Mouse (Mus musculus): Measurements from ENCODE around the gene Kank1. TPM values are rescaled to one million over a fixed set of nuclear protein-coding genes. Genes with fewer than 3 reads are reported as not detected.
"Not testable (repeated sequence)": the region's sequence is repeated elsewhere in the genome, so short reads cannot be mapped to it uniquely, and the experiment has no call there.

Gene Kank1
- polyA plus RNA-seq, 1 experiment from 2014 or later: 59.1 TPM

DNA sequence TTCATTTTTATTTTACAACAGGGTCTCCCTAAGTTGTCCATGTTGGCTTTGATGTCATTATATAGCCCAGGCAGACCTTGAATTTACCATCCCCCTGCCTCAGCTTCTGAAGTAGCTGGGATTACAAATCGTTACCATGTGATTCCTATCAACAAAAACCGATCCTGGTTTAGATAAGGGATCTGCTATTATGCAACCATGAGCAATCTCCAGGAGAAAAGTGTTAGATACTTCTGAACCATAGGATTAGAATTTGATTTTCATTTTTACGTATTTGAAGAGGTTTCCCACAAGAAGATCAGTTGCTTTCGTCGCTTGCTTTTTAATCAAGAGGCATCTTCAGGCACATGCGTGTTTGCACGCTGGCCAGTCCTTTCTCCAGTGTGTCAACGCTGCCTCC is 224.0 kb downstream of the Kank1 start:
- WGBS: 88% methylated on average over 8 of the region's 8 CpGs
- Histone ChIP-seq H3K27me3 (no peaks in the 10 kb centered on the region), H3K9me3 (no peaks in the 10 kb centered on the region), H3K4me3 (no peak overlapping the region), H3K36me3 (no peaks in the 10 kb centered on the region), H3K4me2 (replicated peaks) (no peak overlapping the region), H3K9ac (no peak overlapping the region), H3K4me1 (no peaks in the 10 kb centered on the region), H3K27ac (no peak overlapping the region)
- ATAC-seq (ENCODE audit: low FRiP score, low read depth): no peak

DNA sequence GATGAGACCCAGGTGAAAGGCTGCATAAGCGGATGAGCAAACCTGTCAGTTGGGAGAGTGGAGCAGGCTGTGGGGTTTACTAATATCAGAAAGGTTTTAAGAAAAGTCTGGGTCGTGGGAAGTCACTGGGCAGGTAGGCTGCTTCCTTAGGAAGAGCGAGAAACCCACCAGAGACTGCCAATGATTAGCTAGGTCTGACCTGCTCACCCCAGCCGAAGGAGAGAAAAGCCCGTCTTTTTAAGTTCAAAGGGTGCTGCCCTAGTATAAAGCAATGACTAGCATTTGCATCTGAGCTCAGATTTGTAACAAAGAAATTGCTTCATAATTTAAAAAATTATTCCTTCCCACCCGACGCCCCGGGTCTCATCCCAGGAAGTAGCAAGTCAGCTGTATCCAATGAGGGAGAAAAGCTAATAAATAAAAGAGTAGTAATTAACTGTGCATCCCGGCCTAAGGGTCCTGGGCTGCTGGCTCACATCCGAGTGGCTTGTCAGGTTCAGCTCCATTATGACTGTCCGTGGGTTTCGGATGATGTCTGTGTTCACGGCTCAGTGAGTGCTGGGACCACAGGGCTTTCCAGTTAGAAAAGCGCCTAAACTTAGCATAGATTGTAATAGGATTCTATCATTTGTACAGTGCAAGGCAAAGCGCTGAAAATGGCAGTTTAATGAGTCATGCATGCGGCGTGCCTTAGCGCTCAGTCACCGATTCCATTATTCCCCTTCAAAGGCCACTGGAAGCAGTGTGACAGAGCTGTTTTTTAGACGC is 225.0 kb downstream of the Kank1 start:
- H3K9ac ChIP-seq: no peak overlapping the region

DNA sequence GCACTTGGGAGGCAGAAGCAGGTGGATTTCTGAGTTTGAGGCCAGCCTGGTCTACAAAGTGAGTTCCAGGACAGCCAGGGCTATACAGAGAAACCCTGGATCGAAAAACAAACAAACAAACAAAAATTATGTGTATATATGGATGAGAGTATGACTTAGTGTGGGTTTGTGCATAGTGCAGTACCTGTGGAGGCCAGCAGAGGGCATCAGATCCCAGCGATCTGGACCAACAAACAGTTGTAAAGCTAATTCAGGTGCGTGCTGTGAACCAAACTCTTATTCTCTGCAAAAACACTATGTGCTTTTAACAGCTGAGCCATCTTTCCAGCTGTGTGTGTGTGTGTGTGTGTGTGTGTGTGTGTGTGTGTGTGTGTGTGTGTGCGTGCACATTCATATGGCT is 239.0 kb downstream of the Kank1 start:
- 66% methylated on average over 4 of the region's 4 CpGs for WGBS
- ATAC-seq (ENCODE audit: low FRiP score, low read depth); H3K9ac ChIP-seq; H3K9me3 ChIP-seq; H3K27ac ChIP-seq; H3K4me1 ChIP-seq; H3K27me3 ChIP-seq; H3K36me3 ChIP-seq; H3K4me3 ChIP-seq; H3K4me2 ChIP-seq (replicated peaks): not testable (repeated sequence)

More for the DNA sequence above, 225.0 kb downstream of the Kank1 start:
- WGBS: 62% methylated on average over 20 of the region's 20 CpGs
- H3K4me2 ChIP-seq (replicated peaks): no peak overlapping the region
- no peak for ATAC-seq (ENCODE audit: low FRiP score, low read depth)
- H3K4me3 ChIP-seq: no peak overlapping the region
- H3K9me3 ChIP-seq: no peaks in the 10 kb centered on the region
- H3K27me3 ChIP-seq: no peaks in the 10 kb centered on the region
- no peak overlapping the region for H3K27ac ChIP-seq
- H3K36me3 ChIP-seq: no peaks in the 10 kb centered on the region
- no peaks in the 10 kb centered on the region for H3K4me1 ChIP-seq

DNA sequence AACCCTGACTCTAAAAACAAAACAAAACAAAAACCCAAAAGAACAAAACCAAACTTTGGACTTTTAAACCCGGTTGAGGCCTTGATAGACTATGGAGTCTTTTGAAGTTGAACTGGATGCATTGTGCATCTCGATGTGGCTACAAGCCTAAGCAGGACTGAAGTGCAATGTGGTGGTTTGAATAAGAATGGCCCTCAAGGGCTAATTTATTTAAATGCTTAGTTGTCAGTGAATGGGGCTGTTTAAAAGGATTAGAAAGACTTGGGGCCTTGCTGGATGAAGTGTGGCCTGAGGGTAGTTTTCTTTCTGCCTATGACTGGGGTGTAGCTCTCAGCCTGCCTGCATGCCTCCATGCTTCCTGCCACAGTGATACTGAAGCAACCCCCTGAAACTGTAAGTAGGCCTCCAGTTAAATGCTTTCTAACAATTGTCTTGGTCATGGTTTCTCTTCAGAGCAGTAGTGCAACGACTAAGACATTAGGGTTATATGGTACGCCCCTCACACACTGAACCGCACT is 242.4 kb downstream of the Kank1 start:
- Histone ChIP-seq H3K27ac (no peak overlapping the region), H3K4me1 (no peaks in the 10 kb centered on the region), H3K9me3 (peaks cover 3% of the 10 kb centered on the region; the same call in 1 of the 2 replicates), H3K4me3 (no peak overlapping the region), H3K36me3 (no peaks in the 10 kb centered on the region), H3K27me3 (no peaks in the 10 kb centered on the region), H3K9ac (no peak overlapping the region), H3K4me2 (replicated peaks) (no peak overlapping the region)
- ATAC-seq (ENCODE audit: low FRiP score, low read depth): no peak
- WGBS: 87% methylated on average over 5 of the region's 5 CpGs

DNA sequence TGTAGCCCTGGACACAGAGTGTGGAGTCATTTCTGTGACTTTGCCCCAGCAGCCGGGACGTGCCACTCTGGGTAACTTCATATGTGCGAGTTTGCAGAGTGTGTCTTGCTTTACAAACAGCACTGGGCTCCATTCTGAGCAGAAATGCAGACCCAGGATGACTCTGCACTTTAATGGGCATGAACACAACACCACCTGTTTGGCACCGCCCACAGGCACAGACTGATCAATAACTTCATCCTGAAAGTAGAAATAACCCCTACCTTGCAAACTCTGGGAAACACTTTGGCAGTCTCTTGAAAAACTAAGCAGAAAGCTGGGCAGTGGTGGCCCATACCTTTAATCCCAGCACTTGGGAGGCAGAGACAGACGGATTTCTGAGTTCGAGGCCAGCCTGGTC is 244.0 kb downstream of the Kank1 start:
- Histone ChIP-seq H3K4me1 (no peaks in the 10 kb centered on the region), H3K36me3 (no peaks in the 10 kb centered on the region), H3K9me3 (peaks cover 3% of the 10 kb centered on the region; the same call in 1 of the 2 replicates), H3K27ac (no peak overlapping the region), H3K9ac (no peak overlapping the region), H3K27me3 (peaks cover 2% of the 10 kb centered on the region), H3K4me3 (no peak overlapping the region), H3K4me2 (replicated peaks) (no peak overlapping the region)
- 90% methylated on average over 6 of the region's 6 CpGs for WGBS
- no peak for ATAC-seq (ENCODE audit: low FRiP score, low read depth)

Other genes with a start within 250 kb of the Kank1 start
- gene Dock8, start 237.4 kb upstream of the Kank1 start, polyA plus RNA-seq (2015; fragmentation: Nextera tagmentation; extraction: Ambion mirVana): 3.3 and 5.5 TPM in 2 replicates